Mouse (Mus musculus) cerebellum, postnatal 14 days (tissue): ENCODE measurements at regions not wholly inside any gene's neighbourhood (a gene's known extent, or its start where the extent isn't known, plus 50 kb on each side); places are given as distances from the start of the nearest gene placed in this dataset.

ENCODE experiments used
- DNase-seq, 2 experiments: peaks; one replicate each; pipeline ENCODE4 v3.0.0; 2021; ENCODE audit warnings: mixed read lengths in 2 of 2

GRCm38 (mm10) chr4:75884371-75884770, 606.3 kb upstream of the Dmac1 start:
- no peak for DNase-seq

DNA sequence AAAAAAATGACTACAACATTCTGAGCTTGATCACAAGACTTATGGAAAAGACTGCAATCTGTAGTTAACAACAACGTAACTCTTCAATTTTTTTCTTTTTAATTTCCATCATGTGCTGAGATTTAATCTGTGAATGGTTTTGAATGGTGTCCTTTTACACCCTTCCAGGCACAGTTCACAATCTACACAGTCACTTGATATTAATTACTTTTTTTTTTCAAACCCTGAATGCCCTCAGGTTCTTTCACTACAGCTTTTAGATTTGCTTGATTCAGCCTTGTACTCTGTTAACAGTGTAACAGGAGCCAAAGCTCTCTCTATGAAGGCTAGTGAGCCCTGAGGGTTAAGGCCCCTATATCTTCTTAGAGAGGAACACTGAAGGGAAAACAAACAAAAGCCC, 591.7 kb upstream of the Dmac1 start:
- no peak for DNase-seq

GRCm38 (mm10) chr4:75861076-75861475, 583.0 kb upstream of the Dmac1 start:
- no peak for DNase-seq

DNA sequence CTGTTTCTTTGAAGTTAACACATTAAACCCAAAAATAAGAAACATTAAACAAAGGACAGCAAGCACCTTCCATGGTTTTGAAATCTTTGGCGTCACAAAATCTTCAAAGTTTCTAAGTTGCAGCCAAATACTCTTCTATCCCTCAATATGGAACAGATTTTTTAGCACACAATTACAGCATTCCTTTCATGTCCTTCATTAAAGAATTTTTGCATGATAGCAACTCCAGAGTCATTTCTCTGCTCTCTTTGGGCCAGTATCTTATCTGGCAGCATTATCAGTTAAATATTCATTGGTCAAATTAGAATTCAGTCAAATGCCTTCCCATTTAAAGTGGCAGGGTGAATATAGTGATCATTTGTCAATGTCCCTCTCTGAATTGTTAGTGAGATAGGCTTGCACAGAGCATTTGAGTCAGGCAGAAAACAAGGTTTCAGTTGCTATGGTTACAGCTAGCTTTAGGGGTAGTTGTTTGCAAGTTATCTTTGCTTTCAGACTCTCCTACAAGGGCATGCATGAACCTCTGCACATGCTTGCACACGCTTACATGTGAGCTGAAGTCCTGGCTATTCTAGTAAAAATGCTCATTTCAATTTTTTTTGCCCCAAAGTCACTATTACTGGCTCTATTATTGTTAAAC, 579.8 kb upstream of the Dmac1 start:
- DNase-seq: no peak

DNA sequence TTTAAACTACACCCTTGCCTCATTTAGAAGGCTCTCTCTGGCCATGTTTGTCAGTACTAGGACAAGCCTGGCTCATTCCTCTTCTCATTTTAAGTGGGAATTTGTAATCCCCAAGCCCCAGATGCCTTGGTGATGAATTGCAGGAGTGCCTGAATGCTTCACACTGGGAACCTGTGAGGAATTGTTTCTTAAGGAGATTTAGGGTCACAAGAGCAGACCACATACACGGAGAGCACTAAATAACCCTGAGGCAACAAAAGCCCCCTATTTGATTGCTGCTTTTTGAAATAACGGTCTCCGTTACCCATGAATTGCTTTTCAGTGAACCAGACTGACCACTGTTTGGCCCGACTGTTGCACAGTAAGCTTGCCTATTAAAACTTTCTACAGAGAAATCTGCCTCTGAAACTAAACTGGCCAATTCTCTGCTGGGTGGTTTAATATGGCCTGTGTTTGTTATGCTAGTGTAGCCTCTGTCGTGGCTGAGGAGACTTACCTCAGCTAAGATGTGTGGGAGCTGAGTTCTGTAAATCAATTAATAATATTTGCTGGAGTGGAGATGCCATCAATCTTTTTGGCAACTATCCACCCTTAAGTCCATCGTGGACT, 577.7 kb upstream of the Dmac1 start:
- no peak for DNase-seq

DNA sequence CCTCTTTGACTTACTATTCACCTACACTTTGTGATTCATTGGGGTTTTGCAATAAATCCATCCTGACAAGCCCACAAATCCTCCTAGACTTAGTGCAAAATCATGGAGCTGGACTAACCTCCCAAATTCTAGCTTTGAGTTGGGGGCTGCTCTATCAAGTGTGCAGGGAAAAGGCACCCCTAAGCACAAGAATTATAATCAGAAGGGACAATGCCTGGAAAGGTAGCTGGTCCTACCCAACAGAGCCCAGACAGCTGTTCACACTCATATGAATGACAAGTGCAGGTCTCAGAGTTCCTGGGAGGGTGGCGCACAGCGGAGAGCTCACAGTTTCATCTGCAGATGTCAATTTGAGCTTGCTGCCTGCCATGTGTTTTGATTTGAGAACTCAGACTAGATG, 572.2 kb upstream of the Dmac1 start:
- no peak for DNase-seq

DNA sequence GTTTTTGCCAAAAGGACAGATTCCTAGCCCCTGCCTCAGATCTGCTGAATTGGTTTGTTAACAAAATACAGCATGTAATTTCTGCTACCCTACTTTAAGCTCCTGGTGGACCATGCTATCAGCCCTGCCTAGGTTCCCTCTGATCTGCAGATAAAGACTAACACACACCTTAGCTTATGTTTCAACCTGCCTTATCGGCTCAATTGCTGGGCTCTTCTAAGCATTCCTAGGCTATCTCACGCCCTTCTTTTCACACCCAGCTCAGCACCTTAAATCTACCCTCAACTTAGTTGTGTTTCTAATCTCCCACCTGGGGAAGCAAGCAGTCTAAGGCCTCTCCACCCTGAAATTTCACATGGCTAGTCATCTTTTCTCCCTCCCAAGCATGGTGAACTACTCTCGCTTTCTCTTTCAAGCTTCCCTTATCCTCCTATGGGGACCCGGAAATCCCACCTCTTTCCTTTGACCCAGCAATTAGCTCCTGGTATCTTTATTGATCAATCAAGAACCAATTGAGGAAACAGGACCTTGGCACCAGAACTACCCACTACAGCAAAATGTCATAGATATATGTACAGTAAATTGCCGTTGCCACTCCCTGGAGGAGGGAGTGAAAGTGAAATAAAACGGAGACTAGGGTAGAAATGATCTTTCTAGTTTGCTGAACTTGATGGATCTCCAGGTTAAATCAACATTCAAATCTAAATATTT, 569.7 kb upstream of the Dmac1 start:
- no peak for DNase-seq

DNA sequence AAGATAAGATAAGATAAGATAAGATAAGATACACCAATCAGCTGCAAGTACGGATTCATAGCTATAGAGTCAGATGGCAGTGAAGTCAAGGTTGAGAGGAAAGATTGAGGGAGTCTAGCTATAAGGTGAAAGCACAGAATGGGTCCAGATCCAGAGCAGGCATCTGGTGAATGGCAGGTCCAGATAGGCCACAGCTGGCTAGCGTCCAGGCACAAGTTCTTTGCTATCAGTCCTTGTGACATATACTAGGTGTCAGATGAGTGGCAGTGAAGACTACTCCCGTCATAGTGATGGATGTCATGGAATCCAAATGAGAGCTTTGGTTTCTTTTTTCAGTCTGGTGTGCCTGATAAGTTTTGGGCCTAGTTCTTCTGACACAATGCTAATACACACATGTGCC, 566.9 kb upstream of the Dmac1 start:
- no peak for DNase-seq

GRCm38 (mm10) chr4:75838619-75839018, 560.5 kb upstream of the Dmac1 start:
- DNase-seq: peak; percentile 34 to 38

GRCm38 (mm10) chr4:75827082-75827711, 549.1 kb upstream of the Dmac1 start:
- peak; percentile 40 to 51 for DNase-seq

GRCm38 (mm10) chr4:75819193-75819603, 541.1 kb upstream of the Dmac1 start:
- no peak for DNase-seq

- no peak for DNase-seq
These were observed 537.9 kb upstream of the Dmac1 start for GRCm38 (mm10) chr4:75816026-75816425.

DNA sequence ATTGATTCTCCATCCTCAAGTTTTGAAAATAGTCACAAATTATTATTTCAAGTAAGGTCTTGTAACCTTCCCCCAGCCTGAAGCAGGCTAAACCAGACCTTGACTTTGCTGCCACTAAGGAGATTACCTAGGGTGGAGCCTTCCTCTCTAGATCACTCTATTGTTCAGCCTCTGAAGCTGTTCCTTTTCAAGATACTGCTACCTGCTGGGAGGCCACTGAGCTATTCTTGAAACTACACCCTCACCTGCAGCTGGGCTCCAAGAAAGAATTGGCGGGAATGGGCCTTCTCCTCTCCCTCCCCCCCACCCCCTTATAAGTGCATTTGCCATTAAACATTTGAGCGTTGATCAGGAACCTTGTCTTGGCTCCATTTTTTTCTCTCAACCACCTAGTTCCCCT, 534.2 kb upstream of the Dmac1 start:
- DNase-seq: no peak

- DNase-seq: peak; percentile 4 to 8
These were observed 523.8 kb upstream of the Dmac1 start for GRCm38 (mm10) chr4:75801870-75802269.

DNA sequence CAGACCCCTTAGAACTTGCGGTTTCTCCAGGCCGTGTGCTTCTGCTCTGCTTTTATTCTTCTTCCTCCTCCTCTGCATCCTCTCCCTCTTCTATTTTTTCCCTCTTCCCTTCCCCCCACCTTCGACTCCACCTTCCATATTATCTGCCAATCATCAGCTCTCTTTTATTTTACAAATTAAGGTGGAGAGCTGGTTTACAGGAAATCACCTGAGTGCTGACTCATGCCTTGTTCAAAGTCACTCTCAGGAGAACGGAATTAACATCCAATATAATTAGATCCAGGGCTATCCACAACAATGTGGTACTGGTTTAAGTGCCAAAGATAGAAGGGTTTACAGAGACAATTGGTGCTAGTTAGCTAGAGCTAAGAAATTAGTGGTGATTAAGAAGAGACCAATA, 523.1 kb upstream of the Dmac1 start:
- DNase-seq: no peak

- peak in 1 of 2 experiments; percentile 13 for DNase-seq
These were observed 513.7 kb upstream of the Dmac1 start for GRCm38 (mm10) chr4:75791789-75792188.

DNA sequence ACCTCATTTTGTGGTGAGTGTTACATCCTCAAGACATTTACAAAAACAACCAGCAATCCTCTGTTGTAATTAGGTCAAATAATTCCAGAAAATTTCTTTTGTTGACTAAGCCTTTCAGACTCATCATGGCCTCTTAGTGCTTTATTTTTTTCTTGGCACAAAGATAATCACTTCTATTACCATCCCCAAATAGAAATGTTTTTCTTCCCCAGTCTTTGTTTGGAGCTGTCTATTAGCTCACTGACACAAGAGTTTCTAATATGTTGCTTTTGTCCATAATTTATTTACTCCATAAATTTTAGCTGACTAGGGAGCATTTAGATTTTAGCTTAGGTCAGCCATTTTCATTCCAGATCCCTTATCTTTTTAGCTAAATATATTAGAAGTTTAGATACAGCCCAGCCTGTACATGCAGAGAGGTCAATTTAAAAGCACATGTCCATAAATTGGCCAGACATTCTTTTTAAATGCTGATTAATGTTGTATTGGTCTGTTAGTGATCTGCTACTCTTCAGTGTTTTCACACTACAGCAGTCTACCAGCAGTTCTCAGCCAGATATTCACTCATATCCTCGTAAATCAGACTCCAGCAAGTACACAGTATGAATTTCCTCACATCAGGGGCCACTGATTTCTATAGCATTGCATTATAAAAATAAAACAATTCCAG, 513.0 kb upstream of the Dmac1 start:
- no peak for DNase-seq

- no peak for DNase-seq
These were observed 509.3 kb upstream of the Dmac1 start for GRCm38 (mm10) chr4:75787405-75787804.

DNA sequence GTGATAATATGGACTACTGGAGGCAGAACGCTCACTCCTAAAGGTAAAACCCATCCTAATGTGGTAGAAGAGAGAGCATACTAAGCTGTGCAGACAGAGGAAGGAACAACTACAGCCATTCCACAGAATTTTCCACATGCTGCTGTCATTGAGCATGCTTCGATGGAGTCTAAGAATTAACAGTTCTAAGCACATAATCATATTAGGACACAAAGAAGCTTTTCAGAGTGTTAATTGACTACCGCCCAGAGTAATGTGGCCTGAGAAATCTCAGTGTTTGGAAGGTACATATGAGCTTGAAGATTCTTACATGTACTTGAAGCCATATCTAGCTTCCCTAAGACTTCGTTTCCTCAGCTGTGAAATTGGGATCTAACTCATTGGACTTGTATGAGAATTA, 508.3 kb upstream of the Dmac1 start:
- no peak for DNase-seq

DNA sequence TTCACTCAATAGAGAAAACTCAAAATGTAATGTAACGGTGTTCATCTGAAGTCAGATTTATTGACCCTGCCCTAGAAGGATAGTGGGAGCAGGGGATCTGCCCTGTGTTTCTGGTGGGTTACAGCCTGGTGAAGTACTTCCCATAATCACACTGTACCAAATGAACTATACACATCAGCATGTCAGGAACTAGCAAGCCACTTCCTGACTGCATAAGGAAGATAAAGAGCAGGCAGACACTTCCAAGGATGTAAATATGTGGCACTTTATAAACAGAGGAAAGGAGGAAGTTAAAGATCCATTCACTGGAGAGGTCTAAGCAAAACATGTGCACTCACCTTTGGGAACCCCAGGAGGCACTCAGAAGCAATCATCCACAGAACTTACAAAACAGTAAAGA, 501.4 kb upstream of the Dmac1 start:
- DNase-seq: no peak

DNA sequence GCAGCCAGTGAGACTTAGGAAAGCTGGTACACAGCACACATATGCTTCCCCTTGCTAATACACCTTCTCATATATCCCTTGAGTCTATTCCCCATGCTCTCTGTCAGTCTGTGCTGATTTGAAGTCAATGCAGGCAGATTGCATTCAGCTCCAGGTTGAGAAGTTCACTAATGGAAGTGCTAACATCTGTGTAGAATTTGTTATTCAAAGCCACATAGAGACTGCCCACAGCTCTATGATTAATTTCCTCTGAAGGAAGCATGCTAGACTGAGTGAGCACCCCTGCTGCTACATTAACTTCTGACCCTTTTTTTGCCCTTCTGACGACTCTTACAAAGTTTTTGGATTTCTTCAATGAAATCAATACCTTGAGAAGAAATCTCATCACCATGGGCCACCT, 486.0 kb upstream of the Dmac1 start:
- DNase-seq: no peak

- DNase-seq: no peak
These were observed 466.5 kb upstream of the Dmac1 start for GRCm38 (mm10) chr4:75744605-75745004.

DNA sequence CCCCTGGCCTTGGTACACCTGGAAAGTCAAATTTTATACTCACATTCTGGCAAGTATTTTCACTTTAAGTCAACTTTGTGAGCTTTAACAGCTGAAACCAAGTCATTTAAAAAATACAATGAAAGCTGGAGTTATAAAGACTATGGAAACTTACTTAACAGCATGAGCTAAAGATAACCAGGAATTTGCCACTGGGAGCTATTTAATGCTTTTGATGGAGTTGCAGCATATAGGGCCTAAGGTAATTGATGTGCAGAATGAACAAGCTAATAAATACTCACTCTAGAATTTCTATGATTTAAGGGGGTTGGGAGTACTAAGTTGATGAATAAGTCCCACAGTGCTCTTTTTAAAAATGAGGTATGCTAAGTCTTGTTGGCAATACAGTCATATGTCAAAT, 463.5 kb upstream of the Dmac1 start:
- no peak for DNase-seq
